In the genomic region with DNA sequence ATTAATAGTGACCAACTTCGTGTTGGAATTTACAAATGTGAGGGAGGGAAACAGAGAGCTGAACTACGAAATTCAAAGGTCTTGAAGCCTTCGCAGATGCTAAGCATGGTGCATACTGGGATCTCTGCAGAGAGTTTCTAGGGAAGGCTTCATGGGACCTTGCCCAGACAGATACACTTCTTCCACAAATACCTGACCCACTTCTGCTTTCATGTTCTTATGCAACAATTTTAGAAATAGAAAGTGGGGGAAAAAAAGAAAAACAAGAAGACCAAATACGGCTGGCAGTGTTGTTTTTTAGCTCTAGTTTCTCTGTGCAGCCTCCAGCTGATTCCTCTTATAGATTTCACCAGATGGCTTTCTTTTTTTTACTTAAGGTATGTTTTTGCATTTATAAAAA, we compare ENCODE assay signal across 13 mouse cellular contexts. TPM values are rescaled to one million over a fixed set of nuclear protein-coding genes. Genes with fewer than 3 reads are reported as not detected.
"Had no signal": no experiment of that assay in that cellular context is flagged by ENCODE, and none has a peak within 500 bp of the region (broad histone marks: within the 10 kb centered on the region; RNA-seq: fewer than 3 reads in every experiment).

No protein-coding gene starts in this region.

- H3K36me3 ChIP-seq: limb, embryonic 13.5 days; midbrain, embryonic 10.5 days; neural tube, embryonic 15.5 days had no signal

- H3K27ac ChIP-seq: limb, embryonic 13.5 days; liver, embryonic 14.5 days; midbrain, embryonic 10.5 days; neural tube, embryonic 15.5 days; stomach, postnatal 0 days had no signal

- H3K9ac ChIP-seq: limb, embryonic 13.5 days; liver, embryonic 14.5 days; neural tube, embryonic 15.5 days had no signal

- H3K4me1 ChIP-seq: limb, embryonic 13.5 days; neural tube, embryonic 15.5 days had no signal

- H3K4me2 ChIP-seq: limb, embryonic 13.5 days; neural tube, embryonic 15.5 days had no signal

- H3K27me3 ChIP-seq: neural tube, embryonic 15.5 days had no signal

- H3K9me3 ChIP-seq: limb, embryonic 13.5 days; midbrain, embryonic 10.5 days; neural tube, embryonic 15.5 days had no signal

- DNase-seq: kidney, adult 18-20 months; kidney, postnatal 10 days; lung, adult 18-20 months; midbrain, embryonic 14.5 days; right cerebral cortex, postnatal 14 days; thymus, adult 18-20 months; thymus, postnatal 14 days had no signal

- H3K4me3 ChIP-seq: limb, embryonic 13.5 days; midbrain, embryonic 10.5 days; myocyte; neural tube, embryonic 15.5 days had no signal

RNA-seq across cellular contexts. Expression of a gene that starts 29.4 kb away (rescaled TPM):
- polyA plus RNA-seq: myocyte had no signal
